Mouse (Mus musculus) intestine, embryonic 14.5 days (tissue): ENCODE results near the gene Xpnpep1. TPM values are rescaled to one million over a fixed set of nuclear protein-coding genes. Genes with fewer than 3 reads are reported as not detected.
A peak's percentile ranks its signal among the peaks of the same experiment; 100 is the strongest.

Source experiments
- ATAC-seq: fragments of 200-750 bp; cut with Nextera tagmentation; replicated peaks from 2 replicates; pipeline ENCODE4 v1.8.0; 2017; ENCODE audit warnings: low read depth, moderate number of reproducible peaks, moderate TSS enrichment, moderate library complexity; ENCODE audit not compliant: low FRiP score, low TSS enrichment
- DNase-seq: peaks from one replicate; pipeline ENCODE4 v3.0.0-alpha.2; 2018; ENCODE audit warnings: low spot score
- H3K27ac ChIP-seq: fragments of 300-500 bp; sonication (generic); 2 replicates; pipeline ENCODE4 v1.5.1; 2014; ENCODE audit warnings: low read depth, mild to moderate bottlenecking, control low read depth
- H3K27me3 ChIP-seq: fragments of 300-500 bp; sonication (generic); replicated peaks from 2 replicates; pipeline ENCODE4 v1.6.1; 2014; ENCODE audit warnings: low read length, control low read depth; ENCODE audit not compliant: control insufficient read depth, insufficient read depth
- H3K36me3 ChIP-seq: fragments of 300-500 bp; sonication (generic); 2 replicates; pipeline ENCODE4 v1.6.1; 2014; ENCODE audit warnings: low read length, control low read depth; ENCODE audit not compliant: control insufficient read depth, insufficient read depth
- H3K4me1 ChIP-seq: fragments of 300-500 bp; sonication (generic); replicated peaks from 2 replicates; pipeline ENCODE4 v1.6.1; 2014; ENCODE audit warnings: low read length, control low read depth, mixed read lengths; ENCODE audit not compliant: control insufficient read depth, insufficient read depth
- H3K4me2 ChIP-seq: fragments of 300-500 bp; sonication (generic); 2 replicates; pipeline ENCODE4 v1.6.1; 2014; ENCODE audit warnings: low read length
- H3K4me3 ChIP-seq: fragments of 300-500 bp; sonication (generic); 2 replicates; pipeline ENCODE4 v1.5.1; 2014; ENCODE audit warnings: low read depth, low read length, control low read depth, mixed read lengths
- H3K9ac ChIP-seq: fragments of 300-500 bp; sonication (generic); 2 replicates; pipeline ENCODE4 v1.6.1; 2014; ENCODE audit warnings: mild to moderate bottlenecking, low read length
- H3K9me3 ChIP-seq: fragments of 300-500 bp; sonication (generic); 2 replicates; pipeline ENCODE4 v1.6.1; 2016; ENCODE audit warnings: low read length, control low read depth; ENCODE audit not compliant: control insufficient read depth
- WGBS: fragments of 180-500 bp; shearing (Covaris S2); extraction: QIAGEN DNeasy Blood & Tissue Kit; methylation state at CpG from one replicate; pipeline ENCODE4 v1.1.7; 2014; 5-methylcytosine and 5-hydroxymethylcytosine counted together
- microRNA-seq: library from miRNA; unstranded; fragments of <30 nt; microRNA quantifications from one replicate; pipeline ENCODE4, GENCODE M21; 2016
- polyA plus RNA-seq: library from polyadenylated mRNA; unstranded; fragments of >200 nt; fragmentation: Nextera tagmentation; extraction: Ambion mirVana; gene quantifications from 2 replicates; pipeline ENCODE4 v1.2.1, GENCODE M21; 2014

The Xpnpep1 gene
- polyA plus RNA-seq, 1 experiment from 2014 or later, result 185 TPM

DNA sequence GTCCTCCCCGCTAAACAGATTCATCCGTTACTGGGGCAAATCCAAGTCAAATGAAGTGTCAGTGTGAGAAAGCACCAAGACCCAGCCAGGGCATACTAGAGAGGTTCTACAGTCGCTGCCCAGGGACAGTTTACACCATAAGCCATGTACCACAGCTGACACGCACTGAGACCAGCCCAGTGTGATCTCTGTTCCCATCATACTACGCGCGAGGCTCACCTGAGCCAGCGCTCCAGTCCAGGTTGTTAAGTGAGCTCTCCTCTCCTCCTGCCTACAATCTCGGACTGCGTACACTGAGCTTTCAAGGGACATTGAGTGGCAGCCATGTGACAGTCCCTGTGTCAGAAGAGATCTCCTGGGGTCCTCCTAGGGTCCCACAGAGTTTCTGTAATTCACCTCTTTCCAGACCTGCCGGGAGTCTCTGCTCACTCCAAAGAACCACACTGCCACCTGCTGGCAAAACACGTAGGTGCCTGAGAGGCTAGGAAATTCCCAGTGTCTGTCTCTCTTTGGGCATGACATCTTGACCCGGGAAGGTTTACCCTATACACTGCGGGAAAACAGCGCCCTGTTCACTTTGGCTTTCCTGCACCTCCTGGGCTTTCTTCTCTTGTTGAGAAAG, 64.3 kb downstream of the Xpnpep1 start:
- Histone ChIP-seq H3K9me3 (no peaks in the 10 kb centered on the region), H3K36me3 (no peaks in the 10 kb centered on the region), H3K4me1 (no peaks in the 10 kb centered on the region), H3K9ac (no peak overlapping the region), H3K27ac (no peak overlapping the region), H3K4me3 (no peak overlapping the region), H3K4me2 (no peak overlapping the region), H3K27me3 (no peaks in the 10 kb centered on the region)
- peak; percentile 92 for DNase-seq
- 50% methylated on average over 15 of the region's 15 CpGs for WGBS
- peak; percentile 55; the same call in 1 of the 2 replicates for ATAC-seq

DNA sequence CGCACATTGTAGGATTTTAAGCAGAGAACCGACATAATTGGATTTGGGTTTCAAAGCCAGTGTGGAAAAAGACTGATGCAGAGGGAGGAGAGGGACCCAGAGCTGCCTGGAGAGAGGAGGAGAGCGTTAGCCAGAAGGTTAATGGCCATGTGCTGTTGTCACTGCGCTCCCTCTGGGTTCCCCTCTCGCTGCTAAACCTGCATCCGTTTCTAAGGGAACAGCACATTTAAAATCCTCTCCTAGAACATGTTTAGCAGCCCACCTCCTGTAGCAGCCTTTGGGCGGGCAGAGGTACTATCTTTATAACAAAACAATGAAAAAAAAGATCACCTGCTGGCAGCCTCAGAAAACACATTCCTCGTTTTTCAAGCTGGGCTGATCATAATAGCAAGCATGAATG, 73.7 kb downstream of the Xpnpep1 start:
- ATAC-seq (no peak), DNase-seq (peak; percentile 32)
- 68% methylated on average over 8 of the region's 8 CpGs for WGBS
- H3K9ac ChIP-seq, result no peak overlapping the region
- H3K9me3 ChIP-seq, result no peaks in the 10 kb centered on the region
- no peak overlapping the region for H3K4me2 ChIP-seq
- H3K27ac ChIP-seq, result no peak overlapping the region
- no peaks in the 10 kb centered on the region for H3K27me3 ChIP-seq
- no peaks in the 10 kb centered on the region for H3K4me1 ChIP-seq
- no peaks in the 10 kb centered on the region for H3K36me3 ChIP-seq
- H3K4me3 ChIP-seq, result no peak overlapping the region

DNA sequence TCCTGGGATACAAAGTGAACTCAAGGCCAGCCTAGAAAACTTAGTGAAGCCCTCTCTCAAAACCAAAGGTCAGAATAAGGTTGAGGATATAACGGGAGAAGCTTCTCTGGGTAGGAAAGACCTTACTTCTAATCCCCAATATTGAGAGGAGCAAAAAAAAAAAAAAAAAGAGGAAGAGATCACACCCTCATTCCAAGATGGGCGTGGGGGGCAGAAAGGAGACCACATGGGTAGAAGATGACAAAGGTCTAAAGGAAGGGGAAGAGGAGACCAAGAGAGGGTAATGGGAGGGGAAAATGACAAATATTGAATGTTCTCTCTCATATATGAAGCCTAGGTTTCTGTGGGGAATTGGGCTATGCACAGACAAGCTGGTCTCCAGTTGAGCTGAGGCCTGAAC, 77.3 kb downstream of the Xpnpep1 start:
- no peak overlapping the region for H3K4me2 ChIP-seq
- no peak overlapping the region for H3K9ac ChIP-seq
- H3K4me3 ChIP-seq, result no peak overlapping the region
- no peaks in the 10 kb centered on the region for H3K36me3 ChIP-seq
- no peaks in the 10 kb centered on the region for H3K9me3 ChIP-seq
- no peaks in the 10 kb centered on the region for H3K27me3 ChIP-seq
- no peak for ATAC-seq
- H3K27ac ChIP-seq, result no peak overlapping the region
- 89% methylated on average over 2 of the region's 2 CpGs for WGBS
- no peak for DNase-seq
- no peaks in the 10 kb centered on the region for H3K4me1 ChIP-seq

DNA sequence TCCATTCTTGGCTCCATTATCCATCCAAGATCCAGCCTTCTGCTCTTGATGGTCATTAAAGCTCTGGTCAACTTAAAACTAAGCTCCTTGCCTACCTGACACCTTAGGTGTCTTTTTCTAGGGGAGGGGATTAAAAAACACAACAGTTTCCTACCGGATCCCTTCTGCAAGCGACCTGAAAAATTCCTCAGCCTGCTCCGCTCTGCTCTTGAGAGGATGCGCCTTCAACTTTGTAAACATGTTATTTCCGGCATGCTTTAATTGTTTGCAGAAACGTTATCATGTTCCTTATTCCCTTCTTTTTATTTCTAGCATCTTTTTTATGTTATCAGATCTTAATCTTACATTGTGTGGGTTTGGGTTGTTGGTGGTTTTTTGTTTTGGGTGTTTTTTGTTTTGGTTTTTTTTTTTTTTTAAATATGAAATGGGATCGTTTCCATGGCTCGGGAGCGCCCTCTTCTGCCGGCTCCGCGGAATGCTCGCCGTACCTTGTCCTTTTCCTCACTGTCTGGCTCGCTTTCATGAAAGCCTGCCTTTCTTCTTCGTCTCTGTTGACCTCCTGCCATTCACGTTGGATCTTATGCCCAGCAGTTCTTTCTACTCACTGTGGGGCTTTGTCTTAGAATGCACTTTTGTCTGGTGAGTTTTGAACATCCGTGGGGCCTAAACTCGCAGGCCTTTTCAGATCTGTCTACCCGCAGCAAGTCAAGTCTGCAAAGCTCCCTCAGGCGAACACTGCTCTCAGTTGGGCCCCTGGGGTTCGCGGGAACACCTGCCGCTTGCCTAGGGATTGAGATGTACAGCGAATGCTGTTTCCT, 117.1 kb downstream of the Xpnpep1 start:
- Histone ChIP-seq H3K36me3 (no peaks in the 10 kb centered on the region), H3K4me1 (no peaks in the 10 kb centered on the region), H3K27ac (no peak overlapping the region), H3K9ac (no peak overlapping the region), H3K4me3 (0 out of 2 replicates have a peak overlapping the region, but pooled peaks have one; percentile 10), H3K27me3 (no peaks in the 10 kb centered on the region), H3K9me3 (no peaks in the 10 kb centered on the region), H3K4me2 (peak overlapping the region; percentile 38)
- DNase-seq (peak; percentile 80), ATAC-seq (no peak)
- 10% methylated on average over 25 of the region's 25 CpGs for WGBS

DNA sequence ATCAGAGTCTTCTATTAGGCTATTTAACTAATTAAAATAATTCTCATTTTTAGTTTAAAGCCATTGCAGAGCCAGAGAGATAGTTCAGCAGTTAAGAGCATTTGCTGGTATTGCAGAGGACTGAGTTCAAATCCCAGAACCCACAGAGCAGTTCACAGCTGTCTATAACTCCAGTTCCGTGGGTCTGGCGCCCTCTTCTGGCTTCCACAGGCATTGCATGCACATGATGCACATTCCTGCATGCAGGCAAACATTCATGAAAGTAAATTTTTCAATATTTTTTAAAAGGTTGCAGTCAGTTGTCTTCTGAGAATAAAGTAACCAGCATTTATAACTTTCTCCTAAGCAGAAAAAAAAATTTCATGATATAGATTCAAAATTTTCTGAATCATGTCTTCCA, 135.8 kb downstream of the Xpnpep1 start:
- 47% methylated on average over 2 of the region's 2 CpGs for WGBS
- H3K9me3 ChIP-seq, result no peaks in the 10 kb centered on the region
- ATAC-seq (no peak), DNase-seq (no peak)
- H3K9ac ChIP-seq, result no peak overlapping the region
- H3K4me3 ChIP-seq, result no peak overlapping the region
- H3K36me3 ChIP-seq, result no peaks in the 10 kb centered on the region
- H3K27me3 ChIP-seq, result no peaks in the 10 kb centered on the region
- no peak overlapping the region for H3K4me2 ChIP-seq
- H3K27ac ChIP-seq, result no peak overlapping the region
- H3K4me1 ChIP-seq, result no peaks in the 10 kb centered on the region

DNA sequence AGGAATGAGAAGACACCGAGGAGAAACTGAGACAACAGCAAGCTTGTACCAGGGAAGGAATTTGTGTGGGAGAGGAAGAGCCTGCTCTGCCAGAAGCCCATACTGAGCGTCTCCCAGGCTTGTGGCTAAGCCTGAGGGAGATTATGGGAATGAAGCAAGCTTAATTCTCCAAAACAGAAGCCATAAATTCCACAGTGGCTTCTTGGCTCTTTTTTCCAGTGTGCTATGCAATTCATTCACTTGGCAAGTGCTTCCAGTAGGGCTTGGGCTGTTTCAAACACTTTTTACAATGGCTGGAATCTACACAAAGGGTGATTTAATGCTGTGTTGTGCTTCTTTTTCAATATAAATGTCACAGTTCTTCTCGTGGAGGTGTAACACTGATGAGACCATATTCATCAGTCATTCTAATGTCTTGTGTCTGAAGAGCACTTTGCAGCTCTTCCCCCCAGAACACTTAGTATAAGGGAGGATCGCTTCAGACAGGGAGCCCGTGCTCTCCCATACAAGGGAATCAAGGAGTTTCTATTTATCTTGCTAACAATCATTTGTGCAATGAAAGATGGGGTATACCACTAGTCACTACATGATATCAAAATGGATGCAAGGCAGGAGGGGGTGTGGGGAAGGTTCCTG, 148.1 kb downstream of the Xpnpep1 start:
- no peaks in the 10 kb centered on the region for H3K4me1 ChIP-seq
- H3K27me3 ChIP-seq, result no peaks in the 10 kb centered on the region
- 36% methylated on average over 5 of the region's 5 CpGs for WGBS
- no peaks in the 10 kb centered on the region for H3K36me3 ChIP-seq
- no peak overlapping the region for H3K9ac ChIP-seq
- H3K9me3 ChIP-seq, result no peaks in the 10 kb centered on the region
- DNase-seq (no peak), ATAC-seq (no peak)
- H3K4me3 ChIP-seq, result no peak overlapping the region
- no peak overlapping the region for H3K27ac ChIP-seq
- no peak overlapping the region for H3K4me2 ChIP-seq

Small RNA genes lying within 50 kb of the gene (microRNA-seq; reads per million reads assigned to microRNA genes)
- gene Mir6407, result not detected

Other genes starting within 250 kb of the Xpnpep1 start
- gene Add3, start 100.2 kb upstream of the Xpnpep1 start, polyA plus RNA-seq, result 115 and 120 TPM in 2 replicates